Mouse (Mus musculus) CH12.LX (cell line): ENCODE data around the gene Spg11.

Source experiments
- BHLHE40 ChIP-seq: IDR thresholded peaks from 2 replicates; pipeline ENCODE4 v1.6.1; 2011; ENCODE audit warnings: mild to moderate bottlenecking, low read depth, low read length, improper control_type of control experiment
- CTCF ChIP-seq, 2 experiments: IDR thresholded peaks in 1 of 2; conservative IDR thresholded peaks in 1 of 2; 2 replicates each; pipeline ENCODE4 v1.5.1; 2011 to 2012; ENCODE audit warnings: low read depth in 2 of 2, low read length in 2 of 2, improper control_type of control experiment in 1 of 2, inconsistent platforms in 1 of 2, mild to moderate bottlenecking in 1 of 2, moderate library complexity in 1 of 2
- EP300 ChIP-seq: IDR thresholded peaks from 2 replicates; pipeline ENCODE4 v1.6.1; 2011; ENCODE audit warnings: low read length, improper control_type of control experiment
- MAFK ChIP-seq: IDR thresholded peaks from 2 replicates; pipeline ENCODE4 v1.6.1; 2011; ENCODE audit warnings: low read length, improper control_type of control experiment; ENCODE audit not compliant: insufficient replicate concordance
- MAX ChIP-seq: IDR thresholded peaks from 2 replicates; pipeline ENCODE4 v1.6.1; 2011; ENCODE audit warnings: low read length, improper control_type of control experiment

DNA sequence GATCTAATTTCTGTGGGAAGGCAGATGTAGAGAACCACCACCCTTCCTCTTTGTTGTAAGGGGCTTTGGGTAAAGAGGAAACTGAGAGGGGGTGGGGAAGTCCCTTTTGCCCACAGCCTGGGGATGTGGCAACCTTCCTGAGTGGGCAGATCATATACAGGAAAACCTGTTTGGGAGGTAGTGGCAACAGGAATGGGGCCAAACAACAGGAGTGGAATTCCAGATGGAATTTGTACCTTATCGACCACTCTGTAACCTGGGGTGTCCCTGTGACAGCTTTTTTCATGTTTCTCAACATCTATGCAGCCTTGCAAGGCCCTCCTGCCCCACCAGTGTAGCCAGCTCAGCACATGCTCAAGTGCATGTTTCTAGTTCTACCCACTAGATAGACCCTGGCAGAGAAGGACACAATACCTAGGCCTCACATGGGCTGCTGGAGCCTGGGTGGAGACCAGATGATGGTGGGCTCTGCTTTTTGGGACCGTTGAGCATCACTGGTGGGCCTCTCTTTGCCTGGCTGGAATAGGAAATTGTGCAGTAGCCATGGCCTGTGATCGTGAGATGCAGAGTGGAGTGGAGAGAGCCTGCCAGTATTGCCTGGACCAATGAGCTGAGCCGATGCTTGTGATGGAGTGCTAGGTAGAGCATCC lies 38.0 kb upstream of the Spg11 start:
- 0 out of 2 replicates have a peak, but pooled peaks have one; percentile 7 for TF ChIP-seq EP300
- no peak for TF ChIP-seq MAFK
- TF ChIP-seq MAX = no peak
- no peak for TF ChIP-seq CTCF (conservative IDR thresholded peaks at IDR 0.05 in 1 of 2, IDR thresholded peaks at IDR 0.05 in 1 of 2; ENCODE audit: low read depth in 2 of 2, low read length in 2 of 2)
- TF ChIP-seq BHLHE40 = no peak
